Mouse (Mus musculus): Measurements from ENCODE around the gene Commd8. TPM values are rescaled to one million over a fixed set of nuclear protein-coding genes. Genes with fewer than 3 reads are reported as not detected.

The Commd8 gene
- polyA plus RNA-seq, 1 experiment from 2014 or later, result 115 TPM

DNA sequence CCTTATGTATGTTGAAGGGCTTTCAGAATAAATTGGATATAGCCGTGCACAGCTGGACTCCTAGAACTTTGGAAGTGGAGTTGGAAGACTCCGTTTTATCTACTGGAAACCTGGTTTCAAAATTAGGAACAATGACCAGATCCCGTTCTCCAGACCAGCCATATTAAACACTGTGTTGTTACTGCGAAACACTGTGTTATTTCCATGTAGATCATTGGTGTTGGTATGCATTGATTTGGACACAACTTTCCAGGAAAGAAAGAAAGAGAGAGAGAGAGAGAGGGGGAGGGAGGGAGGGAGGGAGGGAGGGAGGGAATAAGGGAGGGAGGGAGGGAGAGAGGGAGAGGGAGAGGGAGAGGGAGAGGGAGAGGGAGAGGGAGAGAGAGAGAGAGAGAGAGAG, 7.1 kb upstream of the Commd8 start:
- Histone ChIP-seq H3K4me3 (ENCODE audit: low read depth, low read length) (no peak overlapping the region), H3K36me3 (ENCODE audit: control insufficient read depth, insufficient read depth) (no peaks in the 10 kb centered on the region), H3K4me1 (replicated peaks; ENCODE audit: control insufficient read depth, insufficient read depth, low read length) (no peaks in the 10 kb centered on the region), H3K27ac (ENCODE audit: low read depth, low read length) (no peak overlapping the region), H3K27me3 (replicated peaks; ENCODE audit: control insufficient read depth, insufficient read depth, low read length) (no peaks in the 10 kb centered on the region), H3K9ac (ENCODE audit: low read depth, low read length) (no peak overlapping the region), H3K4me2 (replicated peaks; ENCODE audit: low read depth) (no peak overlapping the region), H3K9me3 (ENCODE audit: control insufficient read depth) (no peaks in the 10 kb centered on the region)
- 83% methylated on average over 4 of the region's 4 CpGs for WGBS
- TF ChIP-seq CTCF (IDR thresholded peaks at IDR 0.05; ENCODE audit: low read depth), result no peak
- no peak for ATAC-seq

DNA sequence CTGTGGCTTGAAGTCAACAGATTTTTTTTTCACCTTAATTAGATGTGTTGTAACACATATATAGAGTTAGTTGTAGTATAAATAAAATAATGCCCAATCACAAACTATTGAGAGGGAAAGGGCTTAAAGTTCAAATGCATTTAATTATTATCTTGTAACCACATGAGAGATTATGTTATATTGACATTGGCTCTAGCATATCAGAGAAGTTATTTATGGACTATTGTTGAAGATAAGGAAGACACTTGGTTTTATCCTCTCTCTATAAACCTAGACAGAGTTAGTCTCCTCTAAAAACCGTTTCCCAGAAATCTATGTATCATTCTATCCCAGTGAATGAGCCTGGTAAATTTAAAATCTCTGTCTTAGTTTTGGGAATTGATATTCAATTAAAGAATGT, 5.5 kb upstream of the Commd8 start:
- Histone ChIP-seq H3K4me1 (replicated peaks; ENCODE audit: control insufficient read depth, insufficient read depth, low read length) (no peaks in the 10 kb centered on the region), H3K4me3 (ENCODE audit: low read depth, low read length) (no peak overlapping the region), H3K36me3 (ENCODE audit: control insufficient read depth, insufficient read depth) (no peaks in the 10 kb centered on the region), H3K4me2 (replicated peaks; ENCODE audit: low read depth) (no peak overlapping the region), H3K27ac (ENCODE audit: low read depth, low read length) (no peak overlapping the region), H3K27me3 (replicated peaks; ENCODE audit: control insufficient read depth, insufficient read depth, low read length) (no peaks in the 10 kb centered on the region), H3K9me3 (ENCODE audit: control insufficient read depth) (no peaks in the 10 kb centered on the region), H3K9ac (ENCODE audit: low read depth, low read length) (no peak overlapping the region)
- no peak for ATAC-seq
- TF ChIP-seq CTCF (IDR thresholded peaks at IDR 0.05; ENCODE audit: low read depth), result no peak
- 38% methylated on average over 1 of the region's 1 CpGs for WGBS

- Histone ChIP-seq H3K36me3 (ENCODE audit: control insufficient read depth, insufficient read depth) (no peaks in the 10 kb centered on the region), H3K27me3 (replicated peaks; ENCODE audit: control insufficient read depth, insufficient read depth, low read length) (no peaks in the 10 kb centered on the region), H3K27ac (ENCODE audit: low read depth, low read length) (no peak overlapping the region), H3K4me3 (ENCODE audit: low read depth, low read length) (no peak overlapping the region), H3K9ac (ENCODE audit: low read depth, low read length) (no peak overlapping the region), H3K9me3 (ENCODE audit: control insufficient read depth) (no peaks in the 10 kb centered on the region), H3K4me2 (replicated peaks; ENCODE audit: low read depth) (no peak overlapping the region), H3K4me1 (replicated peaks; ENCODE audit: control insufficient read depth, insufficient read depth, low read length) (no peaks in the 10 kb centered on the region)
- TF ChIP-seq CTCF (IDR thresholded peaks at IDR 0.05; ENCODE audit: low read depth), result peak; percentile 74
- no peak; the same call in 1 of the 2 replicates for ATAC-seq
- WGBS, result 35% methylated on average over 3 of the region's 3 CpGs
Observed at GRCm38 (mm10) chr5:72172675-72173074, 4.7 kb upstream of the Commd8 start.

DNA sequence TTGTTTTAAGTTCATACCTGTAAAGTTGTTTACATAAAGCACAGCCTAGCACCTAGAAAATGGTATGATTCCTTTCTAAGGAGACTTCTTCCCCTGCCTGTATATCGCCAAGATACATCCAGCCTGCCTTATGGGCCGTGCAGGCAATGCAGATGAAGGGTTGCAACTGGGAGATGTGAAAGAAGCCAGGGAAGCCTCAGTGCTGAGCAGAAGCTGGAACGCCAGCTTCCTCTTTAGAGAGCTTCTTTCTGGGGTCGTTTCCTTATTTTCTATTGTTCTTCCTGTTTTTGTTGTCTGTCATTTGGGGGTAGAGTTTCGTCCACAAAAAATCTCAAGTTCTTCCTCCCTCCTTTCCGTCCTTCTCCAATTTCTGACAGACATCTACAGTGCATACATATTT, 2.1 kb upstream of the Commd8 start:
- Histone ChIP-seq H3K27me3 (replicated peaks; ENCODE audit: control insufficient read depth, insufficient read depth, low read length) (no peaks in the 10 kb centered on the region), H3K27ac (ENCODE audit: low read depth, low read length) (no peak overlapping the region), H3K9ac (ENCODE audit: low read depth, low read length) (no peak overlapping the region), H3K4me3 (ENCODE audit: low read depth, low read length) (no peak overlapping the region), H3K9me3 (ENCODE audit: control insufficient read depth) (no peaks in the 10 kb centered on the region), H3K36me3 (ENCODE audit: control insufficient read depth, insufficient read depth) (no peaks in the 10 kb centered on the region), H3K4me2 (replicated peaks; ENCODE audit: low read depth) (no peak overlapping the region), H3K4me1 (replicated peaks; ENCODE audit: control insufficient read depth, insufficient read depth, low read length) (0 out of 2 replicates have a peak, but pooled peaks cover 6% of the 10 kb centered on the region)
- 64% methylated on average over 6 of the region's 6 CpGs for WGBS
- no peak for ATAC-seq
- no peak for TF ChIP-seq CTCF (IDR thresholded peaks at IDR 0.05; ENCODE audit: low read depth)

GRCm38 (mm10) chr5:72168285-72168621, 264 bp upstream of the Commd8 start:
- Histone ChIP-seq H3K4me3 (ENCODE audit: low read depth, low read length) (peak overlapping the region; percentile 88), H3K4me2 (replicated peaks; ENCODE audit: low read depth) (peak overlapping the region; percentile 79), H3K4me1 (replicated peaks; ENCODE audit: control insufficient read depth, insufficient read depth, low read length) (0 out of 2 replicates have a peak, but pooled peaks cover 6% of the 10 kb centered on the region), H3K9me3 (ENCODE audit: control insufficient read depth) (no peaks in the 10 kb centered on the region), H3K27me3 (replicated peaks; ENCODE audit: control insufficient read depth, insufficient read depth, low read length) (no peaks in the 10 kb centered on the region), H3K9ac (ENCODE audit: low read depth, low read length) (no peak overlapping the region), H3K27ac (ENCODE audit: low read depth, low read length) (no peak overlapping the region), H3K36me3 (ENCODE audit: control insufficient read depth, insufficient read depth) (no peaks in the 10 kb centered on the region)
- WGBS, result 3% methylated on average over 4 of the region's 4 CpGs
- ATAC-seq, result no peak
- TF ChIP-seq CTCF (IDR thresholded peaks at IDR 0.05; ENCODE audit: low read depth), result no peak

DNA sequence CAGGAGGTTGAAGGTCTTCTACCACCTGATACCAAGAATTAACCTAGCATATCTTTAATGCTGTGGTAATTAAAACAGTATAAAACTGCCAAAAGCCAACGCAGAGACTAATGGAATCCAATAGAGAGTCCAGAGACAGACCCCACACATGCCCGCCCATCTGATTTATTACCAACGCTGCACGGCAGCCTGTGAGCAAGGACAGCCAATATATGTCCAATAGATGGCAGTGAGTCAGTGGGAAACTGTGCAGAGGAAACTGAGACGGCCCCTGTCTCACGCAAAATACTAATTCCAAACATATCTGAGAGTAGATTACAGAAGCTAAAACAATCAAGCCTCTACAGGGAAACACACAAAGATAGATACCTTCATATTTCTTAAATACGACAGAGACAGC, 3.6 kb downstream of the Commd8 start:
- no peak overlapping the region for H3K9ac ChIP-seq (ENCODE audit: low read depth, low read length)
- 51% methylated on average over 7 of the region's 7 CpGs for WGBS
- no peaks in the 10 kb centered on the region for H3K27me3 ChIP-seq (replicated peaks; ENCODE audit: control insufficient read depth, insufficient read depth, low read length)
- H3K4me1 ChIP-seq (replicated peaks; ENCODE audit: control insufficient read depth, insufficient read depth, low read length), result 0 out of 2 replicates have a peak, but pooled peaks cover 6% of the 10 kb centered on the region
- H3K4me3 ChIP-seq (ENCODE audit: low read depth, low read length), result no peak overlapping the region
- peaks cover 22% of the 10 kb centered on the region for H3K36me3 ChIP-seq (ENCODE audit: control insufficient read depth, insufficient read depth)
- H3K9me3 ChIP-seq (ENCODE audit: control insufficient read depth), result no peaks in the 10 kb centered on the region
- no peak for ATAC-seq
- H3K4me2 ChIP-seq (replicated peaks; ENCODE audit: low read depth), result no peak overlapping the region
- H3K27ac ChIP-seq (ENCODE audit: low read depth, low read length), result no peak overlapping the region
- TF ChIP-seq CTCF (IDR thresholded peaks at IDR 0.05; ENCODE audit: low read depth), result peak; percentile 22

DNA sequence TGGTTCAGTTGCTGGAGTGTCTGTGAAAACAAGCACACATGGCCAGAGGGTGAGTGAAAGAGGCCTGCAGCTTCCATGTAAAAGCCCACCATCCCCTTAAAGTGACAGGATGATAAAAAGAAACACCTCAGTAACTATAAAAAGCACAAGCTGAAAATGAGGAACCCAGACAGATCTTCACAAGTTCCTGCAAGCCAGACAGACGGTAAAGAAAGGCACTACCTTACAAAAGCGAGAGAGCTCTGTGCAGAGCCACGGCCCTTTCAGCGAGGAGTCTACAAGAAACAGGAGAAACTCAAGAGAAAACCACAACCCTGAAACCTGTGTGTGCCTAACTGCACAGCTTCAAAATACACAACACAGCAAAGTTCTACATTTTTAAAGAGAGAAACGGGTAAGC, 5.1 kb downstream of the Commd8 start:
- no peaks in the 10 kb centered on the region for H3K27me3 ChIP-seq (replicated peaks; ENCODE audit: control insufficient read depth, insufficient read depth, low read length)
- H3K4me2 ChIP-seq (replicated peaks; ENCODE audit: low read depth), result no peak overlapping the region
- no peak overlapping the region for H3K4me3 ChIP-seq (ENCODE audit: low read depth, low read length)
- no peak overlapping the region for H3K27ac ChIP-seq (ENCODE audit: low read depth, low read length)
- 0 out of 2 replicates have a peak, but pooled peaks cover 6% of the 10 kb centered on the region for H3K4me1 ChIP-seq (replicated peaks; ENCODE audit: control insufficient read depth, insufficient read depth, low read length)
- no peak for TF ChIP-seq CTCF (IDR thresholded peaks at IDR 0.05; ENCODE audit: low read depth)
- no peak for ATAC-seq
- H3K9me3 ChIP-seq (ENCODE audit: control insufficient read depth), result no peaks in the 10 kb centered on the region
- peaks cover 30% of the 10 kb centered on the region for H3K36me3 ChIP-seq (ENCODE audit: control insufficient read depth, insufficient read depth)
- 88% methylated on average over 5 of the region's 5 CpGs for WGBS
- no peak overlapping the region for H3K9ac ChIP-seq (ENCODE audit: low read depth, low read length)

All from intestine, postnatal 0 days (tissue).